Mouse (Mus musculus): Measurements from ENCODE around the gene Rgs9bp. TPM values are rescaled to one million over a fixed set of nuclear protein-coding genes. Genes with fewer than 3 reads are reported as not detected.
A peak's percentile ranks its signal among the peaks of the same experiment; 100 is the strongest.

The Rgs9bp gene
- total RNA-seq (2012; rRNA removed) = 0.71 and 1.1 TPM in 2 replicates

DNA sequence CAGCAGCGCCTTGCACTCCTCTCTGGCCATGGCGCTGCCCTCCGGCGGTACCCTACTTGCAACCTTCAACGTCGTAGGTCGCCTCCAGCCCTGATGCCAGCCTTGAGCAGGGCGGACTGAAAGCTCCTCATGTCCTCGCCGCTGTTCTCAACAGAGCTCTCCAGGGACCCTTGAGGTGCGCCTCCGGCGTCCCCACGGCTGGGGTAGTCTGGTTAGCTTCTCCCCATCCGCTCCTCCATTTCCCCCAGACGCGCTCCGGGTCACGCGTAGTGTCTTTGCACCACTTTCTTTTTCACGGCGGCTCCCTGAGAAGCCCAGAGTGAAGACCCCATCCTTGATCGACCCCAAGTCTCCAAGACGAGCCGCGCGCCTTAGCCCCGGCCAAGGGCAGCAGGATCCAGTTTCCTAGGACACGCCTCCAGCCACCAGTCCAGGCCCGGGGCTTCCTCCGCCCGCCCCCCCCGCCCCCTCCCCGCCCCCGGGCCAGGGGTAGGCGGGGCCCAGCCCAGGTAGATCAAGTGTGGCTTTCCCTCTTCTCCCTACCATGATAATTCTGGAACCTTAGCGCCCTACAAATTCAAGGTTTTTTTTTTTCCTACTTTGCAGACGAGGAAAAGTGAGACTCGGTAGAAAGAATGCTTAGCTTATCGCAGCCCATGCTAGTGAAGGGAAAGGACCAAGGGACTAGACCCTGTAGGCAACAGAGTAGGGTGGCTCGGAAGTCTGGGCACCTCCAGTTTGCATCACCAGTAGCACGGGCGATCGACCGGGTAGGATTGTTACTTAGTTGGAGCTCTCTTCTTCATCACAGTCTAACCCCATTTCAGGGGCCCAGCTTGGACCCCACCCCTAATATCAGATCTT, at the start of gene Rgs9bp:
TSS of gene Rgs9bp (minus strand) at position 392 of the 864 bp plus-strand sequence.
- H3K9ac ChIP-seq (ENCODE audit: insufficient read depth, low read depth, low read length, poor library complexity, severe bottlenecking) = peak within 1 kb of the TSS; percentile 84
- H3K27ac ChIP-seq (ENCODE audit: insufficient read depth, low read depth, low read length, poor library complexity, severe bottlenecking) = peak within 1 kb of the TSS; percentile 28; the same call in 1 of the 2 replicates
- TF ChIP-seq ZNF384 (IDR thresholded peaks at IDR 0.05; ENCODE audit: low read depth, low read length) (no peak), ZC3H11A (IDR thresholded peaks at IDR 0.05; ENCODE audit: borderline replicate concordance, low read depth, low read length) (no peak), CHD2 (IDR thresholded peaks at IDR 0.05; ENCODE audit: low read depth, low read length) (no peak), MAFK (IDR thresholded peaks at IDR 0.05; ENCODE audit: insufficient read depth, low read depth, low read length) (no peak), HCFC1 (IDR thresholded peaks at IDR 0.05; ENCODE audit: borderline replicate concordance, insufficient read depth, low read length) (no peak; the same call in 1 of the 2 replicates)
- peaks cover 0 to 15% of the 10 kb centered on the region in 2 experiments; a peak in 2 of 4 replicates for H3K4me1 ChIP-seq (ENCODE audit: control insufficient read depth in 2 of 2, insufficient read depth in 2 of 2, low read length in 2 of 2, poor library complexity in 1 of 2)
- in situ Hi-C loops (cut with MboI; ENCODE audit: low sequenced_read_pairs in 2 of 2, unreplicated experiment in 2 of 2) = no loop called here
- H3K36me3 ChIP-seq (ENCODE audit: control insufficient read depth, insufficient read depth, low read length, poor library complexity, severe bottlenecking) = no peaks in the 10 kb centered on the region
- peak; percentile 65 for DNase-seq (ENCODE audit: low read depth, low spot score)
- H3K9me3 ChIP-seq (ENCODE audit: control insufficient read depth, insufficient read depth, low read depth, low read length) = no peaks in the 10 kb centered on the region
- H3K4me3 ChIP-seq (ENCODE audit: insufficient read depth in 1 of 2, low read depth in 1 of 2, low read length in 2 of 2, poor library complexity in 1 of 2, severe bottlenecking in 1 of 2) = peak within 1 kb of the TSS; percentile 80 to 85

DNA sequence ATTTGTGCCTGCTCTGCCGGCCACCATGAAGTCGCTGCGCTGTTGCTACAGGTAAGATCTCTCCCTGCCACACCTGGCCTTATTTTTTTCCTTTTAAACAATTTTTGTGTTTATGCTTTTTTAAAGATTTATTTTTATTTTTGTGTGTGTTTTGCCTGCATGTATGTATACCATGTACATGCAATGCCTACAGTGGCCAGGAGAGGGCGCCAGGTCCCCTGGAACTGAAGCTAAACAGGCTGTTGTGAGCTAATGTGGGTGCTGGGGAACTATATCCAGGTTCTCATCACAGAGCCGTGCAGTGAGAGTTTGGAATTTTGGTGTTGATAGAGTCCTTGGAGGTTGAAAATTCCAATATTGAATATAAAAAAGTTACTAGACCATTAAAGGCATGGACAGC, 43.1 kb upstream of the Rgs9bp start:
- Histone ChIP-seq H3K4me1 (ENCODE audit: control insufficient read depth in 2 of 2, insufficient read depth in 2 of 2, low read length in 2 of 2, poor library complexity in 1 of 2) (peaks cover 0 to 10% of the 10 kb centered on the region in 2 experiments; a peak in 1 of 4 replicates), H3K27ac (ENCODE audit: insufficient read depth, low read depth, low read length, poor library complexity, severe bottlenecking) (no peak overlapping the region), H3K9me3 (ENCODE audit: control insufficient read depth, insufficient read depth, low read depth, low read length) (no peaks in the 10 kb centered on the region), H3K9ac (ENCODE audit: insufficient read depth, low read depth, low read length, poor library complexity, severe bottlenecking) (no peak overlapping the region), H3K4me3 (ENCODE audit: insufficient read depth in 1 of 2, low read depth in 1 of 2, low read length in 2 of 2, poor library complexity in 1 of 2, severe bottlenecking in 1 of 2) (no peak overlapping the region), H3K36me3 (ENCODE audit: control insufficient read depth, insufficient read depth, low read length, poor library complexity, severe bottlenecking) (peaks cover 17% of the 10 kb centered on the region; the same call in 1 of the 2 replicates)
- no peak for DNase-seq (ENCODE audit: low read depth, low spot score)
- in situ Hi-C loops (cut with MboI; ENCODE audit: low sequenced_read_pairs in 2 of 2, unreplicated experiment in 2 of 2) = no loop called here
- no peak for TF ChIP-seq MAFK (IDR thresholded peaks at IDR 0.05; ENCODE audit: insufficient read depth, low read depth, low read length)
- no peak for TF ChIP-seq HCFC1 (IDR thresholded peaks at IDR 0.05; ENCODE audit: borderline replicate concordance, insufficient read depth, low read length)
- TF ChIP-seq ZNF384 (IDR thresholded peaks at IDR 0.05; ENCODE audit: low read depth, low read length) = no peak
- no peak for TF ChIP-seq CHD2 (IDR thresholded peaks at IDR 0.05; ENCODE audit: low read depth, low read length)
- TF ChIP-seq ZC3H11A (IDR thresholded peaks at IDR 0.05; ENCODE audit: borderline replicate concordance, low read depth, low read length) = no peak

DNA sequence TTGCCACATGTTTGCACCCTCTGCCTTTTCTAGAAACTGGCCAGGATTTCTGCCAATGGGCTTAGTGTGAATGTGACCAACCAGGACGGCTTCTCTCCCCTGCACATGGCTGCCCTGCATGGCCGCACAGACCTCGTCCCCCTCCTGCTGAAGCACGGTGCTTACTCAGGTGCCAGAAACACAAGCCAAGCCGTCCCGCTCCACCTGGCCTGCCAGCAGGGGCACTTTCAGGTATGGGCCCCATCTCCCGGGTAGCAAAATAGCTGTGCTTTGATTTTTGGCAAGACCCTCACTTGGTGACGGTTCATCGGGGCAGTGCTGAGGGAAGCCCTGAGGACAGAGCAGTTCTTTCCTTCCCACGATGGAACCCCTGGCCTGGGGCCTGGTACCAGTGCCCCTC, 42.0 kb upstream of the Rgs9bp start:
- no peak overlapping the region for H3K27ac ChIP-seq (ENCODE audit: insufficient read depth, low read depth, low read length, poor library complexity, severe bottlenecking)
- H3K9me3 ChIP-seq (ENCODE audit: control insufficient read depth, insufficient read depth, low read depth, low read length) = no peaks in the 10 kb centered on the region
- H3K9ac ChIP-seq (ENCODE audit: insufficient read depth, low read depth, low read length, poor library complexity, severe bottlenecking) = no peak overlapping the region
- no peak for DNase-seq (ENCODE audit: low read depth, low spot score)
- peaks cover 17% of the 10 kb centered on the region; the same call in 1 of the 2 replicates for H3K36me3 ChIP-seq (ENCODE audit: control insufficient read depth, insufficient read depth, low read length, poor library complexity, severe bottlenecking)
- no peak overlapping the region for H3K4me3 ChIP-seq (ENCODE audit: insufficient read depth in 1 of 2, low read depth in 1 of 2, low read length in 2 of 2, poor library complexity in 1 of 2, severe bottlenecking in 1 of 2)
- in situ Hi-C loops (cut with MboI; ENCODE audit: low sequenced_read_pairs in 2 of 2, unreplicated experiment in 2 of 2) = no loop called here
- TF ChIP-seq ZNF384 (IDR thresholded peaks at IDR 0.05; ENCODE audit: low read depth, low read length) = no peak
- peaks cover 0 to 10% of the 10 kb centered on the region in 2 experiments; a peak in 1 of 4 replicates for H3K4me1 ChIP-seq (ENCODE audit: control insufficient read depth in 2 of 2, insufficient read depth in 2 of 2, low read length in 2 of 2, poor library complexity in 1 of 2)

DNA sequence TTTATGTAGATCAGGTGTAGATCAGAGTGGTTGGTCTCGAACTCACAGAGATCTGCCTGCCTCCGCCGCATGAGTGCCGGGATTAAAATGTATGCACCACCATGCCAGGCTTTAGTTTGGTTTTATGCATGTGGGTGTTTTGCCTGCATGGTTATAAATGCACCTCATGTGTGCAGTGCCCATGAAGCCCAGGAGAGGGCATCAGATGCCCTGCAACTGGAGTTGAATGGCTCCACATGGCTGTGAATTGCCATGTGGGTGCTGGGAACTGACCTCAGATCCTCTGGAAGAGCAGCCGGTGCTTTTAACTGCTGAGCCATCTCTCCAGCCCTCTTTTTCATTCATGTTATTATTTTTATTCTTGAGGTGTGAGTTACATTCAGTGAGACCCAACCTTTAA, 40.7 kb upstream of the Rgs9bp start:
- H3K36me3 ChIP-seq (ENCODE audit: control insufficient read depth, insufficient read depth, low read length, poor library complexity, severe bottlenecking) = peaks cover 13% of the 10 kb centered on the region; the same call in 1 of the 2 replicates
- H3K27ac ChIP-seq (ENCODE audit: insufficient read depth, low read depth, low read length, poor library complexity, severe bottlenecking) = no peak overlapping the region
- in situ Hi-C loops (cut with MboI; ENCODE audit: low sequenced_read_pairs in 2 of 2, unreplicated experiment in 2 of 2) = no loop called here
- no peak for TF ChIP-seq MAFK (IDR thresholded peaks at IDR 0.05; ENCODE audit: insufficient read depth, low read depth, low read length)
- TF ChIP-seq ZC3H11A (IDR thresholded peaks at IDR 0.05; ENCODE audit: borderline replicate concordance, low read depth, low read length) = no peak
- TF ChIP-seq HCFC1 (IDR thresholded peaks at IDR 0.05; ENCODE audit: borderline replicate concordance, insufficient read depth, low read length) = no peak
- no peak for TF ChIP-seq CHD2 (IDR thresholded peaks at IDR 0.05; ENCODE audit: low read depth, low read length)
- DNase-seq (ENCODE audit: low read depth, low spot score) = no peak
- H3K9me3 ChIP-seq (ENCODE audit: control insufficient read depth, insufficient read depth, low read depth, low read length) = no peaks in the 10 kb centered on the region
- H3K4me3 ChIP-seq (ENCODE audit: insufficient read depth in 1 of 2, low read depth in 1 of 2, low read length in 2 of 2, poor library complexity in 1 of 2, severe bottlenecking in 1 of 2) = no peak overlapping the region
- no peak overlapping the region for H3K9ac ChIP-seq (ENCODE audit: insufficient read depth, low read depth, low read length, poor library complexity, severe bottlenecking)
- H3K4me1 ChIP-seq (ENCODE audit: control insufficient read depth in 2 of 2, insufficient read depth in 2 of 2, low read length in 2 of 2, poor library complexity in 1 of 2) = peaks cover 0 to 6% of the 10 kb centered on the region in 2 experiments; a peak in 1 of 4 replicates
